Mouse (Mus musculus) brain, embryonic 14.5 days (tissue): ENCODE results near the gene Chaf1a.

Source experiments
- CTCF ChIP-seq: fragments of 200-500 bp; IDR thresholded peaks from 2 replicates; pipeline ENCODE4 v1.5.1; 2012; ENCODE audit warnings: inconsistent platforms, mild to moderate bottlenecking, moderate library complexity, borderline replicate concordance; ENCODE audit not compliant: insufficient read depth, insufficient read length; ENCODE audit errors: extremely low read depth
- POLR2A ChIP-seq: fragments of 200-500 bp; IDR thresholded peaks from 2 replicates; pipeline ENCODE4 v1.6.1; 2012; ENCODE audit warnings: mild to moderate bottlenecking, inconsistent platforms, borderline replicate concordance; ENCODE audit not compliant: poor library complexity, insufficient read depth, insufficient read length, severe bottlenecking; ENCODE audit errors: extremely low read depth

DNA sequence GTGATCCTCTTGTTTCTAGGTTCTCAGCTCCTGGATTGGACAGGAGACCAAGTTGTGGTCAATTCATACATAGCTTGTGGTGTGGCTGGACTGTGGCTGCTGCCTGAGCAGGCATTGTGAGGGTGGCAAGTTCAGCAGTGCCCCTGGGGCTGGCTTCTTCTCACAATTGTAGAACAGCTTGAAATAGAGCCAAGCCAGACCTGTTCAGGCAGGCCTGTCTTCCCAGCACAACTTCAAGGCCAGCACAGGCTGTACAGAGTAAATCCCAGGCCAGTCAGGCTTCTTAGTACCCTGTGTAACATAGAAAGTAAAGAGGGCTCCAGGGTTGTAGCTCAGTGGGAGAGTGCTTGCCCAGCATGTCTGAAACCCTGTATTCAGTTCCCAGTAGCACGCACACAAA, 52.6 kb downstream of the Chaf1a start:
- TF ChIP-seq CTCF (no peak), POLR2A (no peak)
